Mouse (Mus musculus) testis, postnatal 10 days (tissue): ENCODE measurements at regions not wholly inside any gene's neighbourhood (a gene's known extent, or its start where the extent isn't known, plus 50 kb on each side); places are given as distances from the start of the nearest gene placed in this dataset.
A peak's percentile ranks its signal among the peaks of the same experiment; 100 is the strongest.
"Not testable (repeated sequence)": the region's sequence is repeated elsewhere in the genome, so short reads cannot be mapped to it uniquely, and the experiment has no call there.

Source experiments
- DNase-seq: peaks from one replicate; pipeline ENCODE4 v3.0.0; 2021; ENCODE audit warnings: low spot score

- no peak for DNase-seq
Measured at GRCm38 (mm10) chr2:116444163-116444562, 378.5 kb upstream of the Meis2 start.

- no peak for DNase-seq
Measured at GRCm38 (mm10) chr2:116440252-116440651, 374.6 kb upstream of the Meis2 start.

DNA sequence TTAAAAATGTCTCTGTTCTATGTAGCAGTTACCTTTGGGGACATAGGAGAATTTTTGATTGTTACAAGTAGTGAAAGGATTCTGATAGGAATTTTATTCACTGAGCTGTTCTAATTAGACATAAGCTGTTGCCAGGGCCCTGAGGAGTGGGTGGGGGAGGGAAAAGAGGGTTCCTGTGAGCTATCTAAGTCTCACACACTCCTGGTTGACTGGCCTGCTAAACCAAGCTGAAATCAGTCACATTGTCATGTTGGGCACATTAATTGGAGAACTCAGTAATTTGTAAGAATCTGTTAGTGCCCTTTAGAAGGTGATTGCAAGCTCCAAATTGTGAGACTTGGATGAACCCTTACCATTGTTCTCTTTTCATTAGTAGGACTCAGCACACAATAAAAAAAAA, 367.8 kb upstream of the Meis2 start:
- no peak for DNase-seq

DNA sequence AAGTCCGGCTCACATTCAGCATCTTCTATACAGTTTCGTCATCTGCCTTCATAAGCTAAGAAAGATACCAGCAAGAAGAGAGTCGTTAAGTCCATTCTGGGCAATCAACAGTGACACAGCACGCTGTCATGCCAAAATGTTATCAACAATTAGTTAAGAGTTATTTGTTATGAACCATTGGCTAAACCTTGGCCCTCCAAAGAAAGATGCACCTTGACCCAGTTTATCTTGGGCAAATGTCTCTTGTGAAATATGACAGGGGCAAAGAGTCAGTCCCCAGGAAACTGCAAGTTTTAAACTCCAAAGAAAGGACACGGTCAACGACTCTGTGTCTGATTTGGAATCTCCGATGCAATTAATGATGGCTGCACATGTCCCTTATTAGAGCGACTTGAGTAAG, 358.5 kb upstream of the Meis2 start:
- no peak for DNase-seq

GRCm38 (mm10) chr2:116417428-116418195, 352.0 kb upstream of the Meis2 start:
- DNase-seq = no peak

DNA sequence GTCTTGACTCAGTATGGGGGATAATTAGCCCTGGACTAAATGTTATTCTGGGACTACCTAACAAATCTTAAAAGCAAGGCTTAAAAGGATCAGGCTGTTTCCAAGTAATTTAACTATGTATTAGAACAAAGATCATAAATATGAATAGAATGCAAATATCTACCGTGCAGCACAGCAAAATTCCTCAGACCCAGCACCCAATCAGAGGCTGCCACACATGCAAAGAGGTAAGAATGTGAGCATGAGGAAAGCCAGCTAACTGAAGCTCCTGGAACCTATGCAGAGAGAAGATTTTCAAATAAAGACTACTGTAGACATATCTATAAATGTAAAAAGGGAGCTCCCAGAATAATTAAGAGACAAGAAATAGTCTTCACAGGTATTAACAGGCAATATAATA, 350.1 kb upstream of the Meis2 start:
- no peak for DNase-seq

GRCm38 (mm10) chr2:116402113-116402512, 336.5 kb upstream of the Meis2 start:
- DNase-seq = no peak

GRCm38 (mm10) chr2:116399966-116400365, 334.3 kb upstream of the Meis2 start:
- DNase-seq = no peak

- no peak for DNase-seq
Measured at GRCm38 (mm10) chr2:116368811-116369210, 303.2 kb upstream of the Meis2 start.

DNA sequence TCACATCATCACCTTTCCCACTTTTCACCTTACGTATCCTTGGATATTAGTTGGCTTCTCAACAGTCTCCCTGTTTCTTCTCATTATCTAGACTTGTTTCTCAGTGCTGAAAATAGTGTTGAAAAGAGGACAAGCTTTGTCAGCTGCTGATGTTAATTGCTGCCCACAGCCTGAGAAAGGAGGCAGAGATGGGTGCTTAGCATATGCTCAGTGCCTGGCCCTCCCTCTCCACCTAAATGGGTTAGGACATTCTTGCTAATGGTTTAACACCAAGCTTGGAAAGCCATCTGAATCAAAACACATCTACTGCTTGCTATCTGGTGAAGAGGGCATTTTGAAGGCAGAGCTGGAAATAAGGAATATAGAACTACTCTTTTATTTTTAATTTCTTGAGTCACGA, 298.5 kb upstream of the Meis2 start:
- DNase-seq = no peak

DNA sequence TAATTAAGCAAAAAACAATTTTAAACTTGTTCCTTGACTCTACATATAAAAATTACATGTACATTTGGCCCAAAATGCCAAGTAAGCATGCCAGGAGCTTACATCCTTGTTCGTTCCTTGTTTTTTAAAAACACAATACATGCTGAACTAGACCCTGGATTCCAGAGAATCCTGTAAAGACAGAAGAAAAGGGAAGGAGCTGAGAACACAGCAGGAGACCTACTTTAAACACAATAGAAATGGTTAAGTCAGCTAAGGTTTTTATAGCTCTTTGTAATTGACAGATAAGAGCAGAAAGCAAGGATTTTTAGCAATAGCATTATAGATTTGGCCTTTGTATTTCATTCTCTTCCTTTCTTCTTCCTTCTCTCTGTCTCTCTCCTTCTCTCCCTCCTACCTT, 292.5 kb upstream of the Meis2 start:
- no peak for DNase-seq

DNA sequence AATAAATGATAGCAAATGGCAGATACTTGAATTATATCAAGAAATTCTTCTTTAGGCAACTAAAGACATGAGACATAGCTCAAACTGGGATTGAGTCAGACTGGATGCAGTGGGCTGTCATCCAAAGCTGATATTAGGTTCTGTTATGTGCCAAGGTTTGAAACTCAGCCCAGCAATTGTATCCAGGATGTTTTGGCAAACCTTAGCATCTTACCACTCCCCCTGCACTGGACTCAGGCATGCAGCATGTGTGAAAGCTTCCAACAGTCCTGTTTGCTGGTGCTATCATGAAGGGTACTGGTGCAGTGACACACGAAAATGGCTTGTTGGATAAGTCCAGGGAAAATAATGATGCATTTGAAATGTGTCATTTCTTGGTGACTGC, 282.9 kb upstream of the Meis2 start:
- DNase-seq = no peak

- DNase-seq = no peak
Measured at GRCm38 (mm10) chr2:116347827-116348529, 282.3 kb upstream of the Meis2 start.

DNA sequence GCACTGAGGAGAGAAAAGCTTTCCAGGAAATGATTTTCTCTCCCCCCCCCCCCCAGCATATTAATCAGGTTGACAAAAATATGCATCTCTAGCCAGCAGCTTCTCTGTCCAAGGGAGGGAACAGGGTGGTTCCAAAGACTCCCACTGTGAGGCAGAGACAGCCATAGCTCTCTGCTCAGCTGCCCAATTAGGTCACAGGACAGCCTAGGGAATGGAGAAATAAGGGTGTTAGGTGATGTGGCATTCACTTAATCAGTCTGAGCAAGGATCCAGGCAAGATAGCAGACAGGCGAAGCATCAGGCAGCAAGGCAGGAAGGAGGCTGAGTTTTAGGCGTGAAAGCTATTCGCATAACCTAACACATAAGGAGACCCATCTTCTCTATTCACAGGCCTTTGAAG, 266.2 kb upstream of the Meis2 start:
- no peak for DNase-seq

GRCm38 (mm10) chr2:116322039-116322770, 256.6 kb upstream of the Meis2 start:
- no peak for DNase-seq

GRCm38 (mm10) chr2:116299551-116299950, 233.9 kb upstream of the Meis2 start:
- no peak for DNase-seq

DNA sequence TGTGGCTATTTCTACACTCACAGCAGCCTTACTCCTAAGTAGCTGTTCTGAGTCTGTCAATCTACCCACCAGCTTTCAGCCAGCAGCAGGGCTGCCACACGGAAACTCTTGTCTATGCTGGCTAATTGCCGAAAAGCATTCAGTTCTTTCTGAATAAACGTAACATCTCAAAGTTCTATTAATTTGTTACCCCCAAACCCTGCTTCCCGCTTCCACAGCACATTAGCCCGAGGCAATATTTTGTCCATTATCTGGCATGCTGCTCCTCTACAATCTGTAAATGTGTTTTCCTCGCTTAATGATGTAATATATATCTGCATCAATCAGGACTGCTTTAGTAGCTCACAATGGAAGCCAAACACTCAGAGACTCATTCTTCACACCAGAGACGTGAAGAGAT, 224.2 kb upstream of the Meis2 start:
- no peak for DNase-seq

DNA sequence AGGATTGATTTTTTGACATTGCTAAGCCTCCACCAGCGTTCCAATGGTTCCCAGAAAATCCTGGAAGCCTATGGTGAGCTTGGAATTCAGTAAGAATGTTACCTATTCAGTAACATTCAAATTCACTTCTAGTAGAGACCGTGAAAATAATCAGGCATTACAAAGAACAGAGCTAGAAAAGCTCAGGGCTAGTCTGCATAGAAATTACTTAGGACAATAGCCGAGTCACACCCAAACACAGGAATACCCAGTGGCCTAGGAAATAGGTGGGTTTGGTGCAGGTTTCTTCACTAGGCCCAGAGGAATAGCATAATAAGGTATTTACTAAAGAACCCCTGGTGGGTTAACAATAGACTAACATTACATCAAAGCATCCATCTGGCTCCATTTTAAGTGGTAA, 177.6 kb upstream of the Meis2 start:
- not testable (repeated sequence) for DNase-seq

DNA sequence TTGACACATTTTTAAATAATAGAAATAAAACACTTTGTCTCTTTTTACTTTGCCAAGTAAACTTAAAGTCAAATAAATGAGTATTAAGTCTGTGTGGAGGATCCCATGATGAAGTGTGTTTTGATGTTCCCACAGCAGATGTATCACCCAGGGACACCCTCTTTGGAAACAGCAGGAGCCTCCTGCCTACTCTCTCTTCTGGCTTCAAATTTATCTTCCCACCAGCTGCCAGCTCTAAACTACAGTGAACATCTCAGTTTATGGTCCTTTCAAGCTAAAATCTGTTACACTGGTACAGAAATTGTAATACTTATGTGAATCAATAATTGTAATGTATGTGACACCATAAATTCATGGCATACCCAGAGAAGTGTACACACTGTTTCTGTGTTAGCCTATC, 171.1 kb upstream of the Meis2 start:
- DNase-seq = no peak

GRCm38 (mm10) chr2:116232793-116233192, 167.2 kb upstream of the Meis2 start:
- DNase-seq = no peak

DNA sequence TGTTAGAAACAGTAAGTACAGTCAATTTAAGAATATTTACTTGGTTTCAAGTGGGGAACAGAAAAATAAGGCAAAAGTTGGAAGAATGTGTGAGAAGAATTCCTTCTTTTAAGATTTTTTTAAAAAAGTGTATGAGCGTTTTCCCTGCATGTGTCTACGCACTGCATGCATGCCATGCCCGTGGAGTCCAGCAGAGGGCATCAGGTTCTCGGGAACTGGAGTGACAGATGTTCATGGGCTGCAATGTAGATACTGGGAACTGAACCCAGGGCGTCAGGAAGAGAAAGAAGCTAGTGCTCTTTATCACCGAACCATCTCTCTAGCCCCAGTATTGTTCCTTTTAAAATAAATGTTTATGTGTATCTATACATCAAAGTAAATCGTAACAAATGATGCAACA, 150.8 kb upstream of the Meis2 start:
- peak; percentile 72 for DNase-seq

- no peak for DNase-seq
Measured at GRCm38 (mm10) chr2:116201248-116202223, 135.9 kb upstream of the Meis2 start.
